Mouse (Mus musculus) stomach, embryonic 15.5 days (tissue): ENCODE measurements around the gene Spaca7. TPM values are rescaled to one million over a fixed set of nuclear protein-coding genes. Genes with fewer than 3 reads are reported as not detected.
"Not testable (repeated sequence)": the region's sequence is repeated elsewhere in the genome, so short reads cannot be mapped to it uniquely, and the experiment has no call there.

Experiments
- ATAC-seq: fragments of 200-750 bp; cut with Nextera tagmentation; 2 replicates; pipeline ENCODE4 v1.8.0; 2017; ENCODE audit warnings: low read depth, moderate number of reproducible peaks, moderate TSS enrichment; ENCODE audit not compliant: insufficient read depth, low FRiP score
- H3K27ac ChIP-seq: fragments of 300-500 bp; sonication (generic); 2 replicates; pipeline ENCODE4 v1.5.1; 2015; ENCODE audit warnings: mild to moderate bottlenecking, inconsistent platforms
- H3K27me3 ChIP-seq: fragments of 300-500 bp; sonication (generic); replicated peaks from 2 replicates; pipeline ENCODE4 v1.6.1; 2015; ENCODE audit warnings: inconsistent platforms
- H3K36me3 ChIP-seq: fragments of 300-500 bp; sonication (generic); 2 replicates; pipeline ENCODE4 v1.6.1; 2015; ENCODE audit warnings: inconsistent platforms
- H3K4me1 ChIP-seq: fragments of 300-500 bp; sonication (generic); 2 replicates; pipeline ENCODE4 v1.6.1; 2015; ENCODE audit warnings: inconsistent platforms
- H3K4me2 ChIP-seq: fragments of 300-500 bp; sonication (generic); 2 replicates; pipeline ENCODE4 v1.6.1; 2015; ENCODE audit warnings: mild to moderate bottlenecking, inconsistent platforms
- H3K4me3 ChIP-seq: fragments of 300-500 bp; sonication (generic); replicated peaks from 2 replicates; pipeline ENCODE4 v1.5.1; 2015; ENCODE audit warnings: inconsistent platforms
- H3K9ac ChIP-seq: fragments of 300-500 bp; sonication (generic); 2 replicates; pipeline ENCODE4 v1.6.1; 2015; ENCODE audit warnings: inconsistent platforms
- H3K9me3 ChIP-seq: fragments of 300-500 bp; sonication (generic); 2 replicates; pipeline ENCODE4 v1.6.1; 2016; ENCODE audit warnings: inconsistent platforms
- WGBS: fragments of 180-500 bp; shearing (Covaris S2); methylation state at CpG from one replicate; pipeline ENCODE4 v1.1.7; 2015; 5-methylcytosine and 5-hydroxymethylcytosine counted together
- polyA plus RNA-seq: library from polyadenylated mRNA; unstranded; fragments of >200 nt; fragmentation: Nextera tagmentation; extraction: Ambion mirVana; gene quantifications from 2 replicates; pipeline ENCODE4 v1.2.1, GENCODE M21; 2015

The Spaca7 gene
- polyA plus RNA-seq, 1 experiment from 2014 or later: not detected

GRCm38 (mm10) chr8:12613201-12613600 is 40.4 kb downstream of the Spaca7 start:
- H3K36me3 ChIP-seq: peaks cover 17% of the 10 kb centered on the region; the same call in 1 of the 2 replicates
- H3K9me3 ChIP-seq: no peaks in the 10 kb centered on the region
- no peaks in the 10 kb centered on the region for H3K27me3 ChIP-seq
- no peak for ATAC-seq
- H3K9ac ChIP-seq: no peak overlapping the region
- WGBS: 82% methylated on average over 7 of the region's 7 CpGs
- H3K4me2 ChIP-seq: no peak overlapping the region
- peaks cover 7% of the 10 kb centered on the region; the same call in 1 of the 2 replicates for H3K4me1 ChIP-seq
- no peak overlapping the region for H3K27ac ChIP-seq
- no peak overlapping the region for H3K4me3 ChIP-seq

GRCm38 (mm10) chr8:12617369-12617768 is 44.5 kb downstream of the Spaca7 start:
- H3K36me3 ChIP-seq: peaks cover 35% of the 10 kb centered on the region
- 77% methylated on average over 3 of the region's 3 CpGs for WGBS
- not testable (repeated sequence) for H3K4me1 ChIP-seq, H3K9ac ChIP-seq, H3K27ac ChIP-seq, ATAC-seq, H3K9me3 ChIP-seq, H3K4me3 ChIP-seq, H3K4me2 ChIP-seq, H3K27me3 ChIP-seq

GRCm38 (mm10) chr8:12621550-12622222 is 48.9 kb downstream of the Spaca7 start:
- 93% methylated on average over 18 of the region's 18 CpGs for WGBS
- no peaks in the 10 kb centered on the region for H3K4me1 ChIP-seq
- no peaks in the 10 kb centered on the region for H3K9me3 ChIP-seq
- no peak overlapping the region for H3K4me3 ChIP-seq
- ATAC-seq: no peak
- H3K27ac ChIP-seq: no peak overlapping the region
- H3K4me2 ChIP-seq: no peak overlapping the region
- no peaks in the 10 kb centered on the region for H3K27me3 ChIP-seq
- H3K9ac ChIP-seq: no peak overlapping the region
- peaks cover 25% of the 10 kb centered on the region for H3K36me3 ChIP-seq

- no peak for ATAC-seq
- no peaks in the 10 kb centered on the region for H3K4me1 ChIP-seq
- H3K27me3 ChIP-seq: no peaks in the 10 kb centered on the region
- H3K9ac ChIP-seq: no peak overlapping the region
- WGBS: 83% methylated on average over 5 of the region's 5 CpGs
- no peak overlapping the region for H3K4me2 ChIP-seq
- H3K4me3 ChIP-seq: no peak overlapping the region
- H3K27ac ChIP-seq: no peak overlapping the region
- H3K36me3 ChIP-seq: peaks cover 36% of the 10 kb centered on the region
- H3K9me3 ChIP-seq: no peaks in the 10 kb centered on the region
Measured at GRCm38 (mm10) chr8:12625890-12626289, 53.1 kb downstream of the Spaca7 start.

- no peak overlapping the region for H3K4me3 ChIP-seq
- H3K9ac ChIP-seq: no peak overlapping the region
- WGBS: 40% methylated on average over 3 of the region's 3 CpGs
- no peak overlapping the region for H3K4me2 ChIP-seq
- H3K36me3 ChIP-seq: peaks cover 22% of the 10 kb centered on the region
- H3K4me1 ChIP-seq: no peaks in the 10 kb centered on the region
- ATAC-seq: no peak; the same call in 1 of the 2 replicates
- no peaks in the 10 kb centered on the region for H3K27me3 ChIP-seq
- no peak overlapping the region for H3K27ac ChIP-seq
- H3K9me3 ChIP-seq: no peaks in the 10 kb centered on the region
Measured at GRCm38 (mm10) chr8:12629079-12629478, 56.2 kb downstream of the Spaca7 start.

- H3K36me3 ChIP-seq: peaks cover 42% of the 10 kb centered on the region
- WGBS: 85% methylated on average over 2 of the region's 2 CpGs
- no peaks in the 10 kb centered on the region for H3K9me3 ChIP-seq
Measured at GRCm38 (mm10) chr8:12635366-12635765, 62.5 kb downstream of the Spaca7 start.

GRCm38 (mm10) chr8:12638446-12638845 is 65.6 kb downstream of the Spaca7 start:
- ATAC-seq: no peak
- H3K27me3 ChIP-seq: no peaks in the 10 kb centered on the region
- no peak overlapping the region for H3K27ac ChIP-seq
- no peaks in the 10 kb centered on the region for H3K9me3 ChIP-seq
- H3K4me3 ChIP-seq: no peak overlapping the region
- H3K4me1 ChIP-seq: no peaks in the 10 kb centered on the region
- H3K9ac ChIP-seq: no peak overlapping the region
- H3K36me3 ChIP-seq: peaks cover 43% of the 10 kb centered on the region
- 90% methylated on average over 11 of the region's 11 CpGs for WGBS
- no peak overlapping the region for H3K4me2 ChIP-seq

More at GRCm38 (mm10) chr8:12635366-12635765, 62.5 kb downstream of the Spaca7 start:
- H3K4me2 ChIP-seq: no peak overlapping the region
- ATAC-seq: no peak
- no peaks in the 10 kb centered on the region for H3K27me3 ChIP-seq
- no peaks in the 10 kb centered on the region for H3K4me1 ChIP-seq
- H3K4me3 ChIP-seq: no peak overlapping the region
- no peak overlapping the region for H3K27ac ChIP-seq
- H3K9ac ChIP-seq: no peak overlapping the region

GRCm38 (mm10) chr8:12641527-12641926 is 68.7 kb downstream of the Spaca7 start:
- no peaks in the 10 kb centered on the region for H3K9me3 ChIP-seq
- peaks cover 32% of the 10 kb centered on the region for H3K36me3 ChIP-seq

GRCm38 (mm10) chr8:12644341-12644740 is 71.5 kb downstream of the Spaca7 start:
- Histone ChIP-seq H3K4me2 (no peak overlapping the region), H3K4me3 (no peak overlapping the region), H3K27me3 (no peaks in the 10 kb centered on the region), H3K9ac (no peak overlapping the region), H3K27ac (no peak overlapping the region), H3K9me3 (no peaks in the 10 kb centered on the region), H3K36me3 (peaks cover 21% of the 10 kb centered on the region), H3K4me1 (no peaks in the 10 kb centered on the region)
- ATAC-seq: no peak
- 86% methylated on average over 8 of the region's 8 CpGs for WGBS

More at GRCm38 (mm10) chr8:12641527-12641926, 68.7 kb downstream of the Spaca7 start:
- H3K4me1 ChIP-seq: no peaks in the 10 kb centered on the region
- no peak overlapping the region for H3K9ac ChIP-seq
- H3K4me2 ChIP-seq: no peak overlapping the region
- no peak for ATAC-seq
- WGBS: 92% methylated on average over 6 of the region's 6 CpGs
- no peak overlapping the region for H3K4me3 ChIP-seq
- no peak overlapping the region for H3K27ac ChIP-seq
- no peaks in the 10 kb centered on the region for H3K27me3 ChIP-seq

GRCm38 (mm10) chr8:12644894-12645293 is 72.1 kb downstream of the Spaca7 start:
- no peak for ATAC-seq
- Histone ChIP-seq H3K36me3 (peaks cover 16% of the 10 kb centered on the region), H3K27me3 (no peaks in the 10 kb centered on the region), H3K4me2 (no peak overlapping the region), H3K9ac (no peak overlapping the region), H3K4me3 (no peak overlapping the region), H3K9me3 (no peaks in the 10 kb centered on the region), H3K4me1 (no peaks in the 10 kb centered on the region), H3K27ac (no peak overlapping the region)
- 71% methylated on average over 7 of the region's 7 CpGs for WGBS

GRCm38 (mm10) chr8:12646536-12646935 is 73.7 kb downstream of the Spaca7 start:
- no peaks in the 10 kb centered on the region for H3K9me3 ChIP-seq
- H3K4me1 ChIP-seq: no peaks in the 10 kb centered on the region
- no peak for ATAC-seq
- no peak overlapping the region for H3K4me2 ChIP-seq
- H3K9ac ChIP-seq: no peak overlapping the region
- WGBS: 65% methylated on average over 4 of the region's 4 CpGs
- H3K27ac ChIP-seq: no peak overlapping the region
- peaks cover 26% of the 10 kb centered on the region for H3K36me3 ChIP-seq
- no peaks in the 10 kb centered on the region for H3K27me3 ChIP-seq
- no peak overlapping the region for H3K4me3 ChIP-seq

GRCm38 (mm10) chr8:12648951-12649350 is 76.1 kb downstream of the Spaca7 start:
- Histone ChIP-seq H3K4me3 (no peak overlapping the region), H3K9me3 (no peaks in the 10 kb centered on the region), H3K27me3 (no peaks in the 10 kb centered on the region), H3K9ac (no peak overlapping the region), H3K27ac (no peak overlapping the region), H3K4me1 (no peaks in the 10 kb centered on the region), H3K36me3 (peaks cover 46% of the 10 kb centered on the region), H3K4me2 (no peak overlapping the region)
- no peak for ATAC-seq
- WGBS: 90% methylated on average over 4 of the region's 4 CpGs
